Mouse (Mus musculus) intestine, postnatal 0 days (tissue): Measurements from ENCODE around the gene Ptpn9. TPM values are rescaled to one million over a fixed set of nuclear protein-coding genes. Genes with fewer than 3 reads are reported as not detected.

Source experiments
- ATAC-seq: fragments of 200-750 bp; cut with Nextera tagmentation; 2 replicates; pipeline ENCODE4 v1.8.0; 2017; ENCODE audit warnings: mild to moderate bottlenecking, moderate TSS enrichment, moderate library complexity
- H3K27ac ChIP-seq: fragments of 300-500 bp; sonication (generic); 2 replicates; pipeline ENCODE4 v1.5.1; 2014; ENCODE audit warnings: mild to moderate bottlenecking, low read depth, low read length, moderate library complexity
- H3K27me3 ChIP-seq: fragments of 300-500 bp; sonication (generic); replicated peaks from 2 replicates; pipeline ENCODE4 v1.6.1; 2014; ENCODE audit warnings: low read length, mixed read lengths; ENCODE audit not compliant: control insufficient read depth, insufficient read depth
- H3K36me3 ChIP-seq: fragments of 300-500 bp; sonication (generic); 2 replicates; pipeline ENCODE4 v1.6.1; 2014; ENCODE audit warnings: mild to moderate bottlenecking, moderate library complexity; ENCODE audit not compliant: control insufficient read depth, insufficient read depth
- H3K4me1 ChIP-seq: fragments of 300-500 bp; sonication (generic); replicated peaks from 2 replicates; pipeline ENCODE4 v1.6.1; 2014; ENCODE audit warnings: antibody characterized with exemption, low read length, mixed read lengths; ENCODE audit not compliant: control insufficient read depth, insufficient read depth
- H3K4me2 ChIP-seq: fragments of 300-500 bp; sonication (generic); replicated peaks from 2 replicates; pipeline ENCODE4 v1.6.1; 2014; ENCODE audit warnings: low read depth, mild to moderate bottlenecking, moderate library complexity
- H3K4me3 ChIP-seq: fragments of 300-500 bp; sonication (generic); 2 replicates; pipeline ENCODE4 v1.5.1; 2014; ENCODE audit warnings: low read depth, low read length
- H3K9ac ChIP-seq: fragments of 300-500 bp; sonication (generic); 2 replicates; pipeline ENCODE4 v1.6.1; 2014; ENCODE audit warnings: mild to moderate bottlenecking, low read depth, low read length
- H3K9me3 ChIP-seq: fragments of 300-500 bp; sonication (generic); 2 replicates; pipeline ENCODE4 v1.6.1; 2016; ENCODE audit warnings: mixed run types; ENCODE audit not compliant: control insufficient read depth
- CTCF ChIP-seq: sonication (generic); IDR thresholded peaks from 2 replicates; pipeline ENCODE4 v1.5.1; 2016; ENCODE audit warnings: low read depth, mild to moderate bottlenecking, control low read depth, antibody characterized with exemption, moderate library complexity
- whole genome bisulfite sequencing: fragments of 180-500 bp; shearing (Covaris S2); extraction: QIAGEN DNeasy Blood & Tissue Kit; methylation state at CpG from one replicate; pipeline ENCODE4 v1.1.7; 2014; 5-methylcytosine and 5-hydroxymethylcytosine counted together
- polyA plus RNA-seq: library from polyadenylated mRNA; unstranded; fragments of >200 nt; fragmentation: Nextera tagmentation; extraction: Ambion mirVana; gene quantifications from 2 replicates; pipeline ENCODE4 v1.2.1, GENCODE M21; 2015

Ptpn9 gene
- polyA plus RNA-seq, 1 experiment from 2014 or later: 7.7 TPM

- Histone ChIP-seq H3K9me3 (no peaks in the 10 kb centered on the region), H3K27me3 (no peaks in the 10 kb centered on the region), H3K4me1 (no peaks in the 10 kb centered on the region), H3K27ac (no peak overlapping the region), H3K36me3 (peaks cover 26% of the 10 kb centered on the region), H3K4me2 (no peak overlapping the region), H3K4me3 (no peak overlapping the region), H3K9ac (no peak overlapping the region)
- TF ChIP-seq CTCF: peak; percentile 76
- no peak for ATAC-seq
- WGBS: 79% methylated on average over 1 of the region's 1 CpGs
These were observed 61.5 kb downstream of the Ptpn9 start for GRCm38 (mm10) chr9:57056237-57056636.

DNA sequence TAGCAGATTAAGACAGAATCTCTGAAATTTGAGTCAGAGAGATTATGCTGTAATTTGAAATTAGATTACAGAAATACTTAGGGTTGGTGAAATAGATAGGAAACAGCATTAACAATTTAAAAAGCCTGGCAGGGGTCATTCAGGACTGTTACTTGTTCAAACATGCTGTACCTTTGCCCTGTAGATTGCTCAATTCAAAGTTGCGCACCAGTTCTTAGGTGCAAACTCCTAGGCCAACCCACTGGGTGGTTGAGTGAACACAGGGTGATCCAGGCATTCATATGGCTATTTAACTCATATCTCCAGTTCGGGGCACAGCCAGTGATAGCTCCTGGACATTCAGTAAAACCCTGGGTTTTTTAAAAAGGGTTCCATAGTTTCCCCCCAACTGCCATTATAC is 69.4 kb downstream of the Ptpn9 start:
- TF ChIP-seq CTCF: no peak
- H3K4me1 ChIP-seq: no peaks in the 10 kb centered on the region
- no peak overlapping the region for H3K27ac ChIP-seq
- H3K4me3 ChIP-seq: no peak overlapping the region
- H3K9ac ChIP-seq: no peak overlapping the region
- peak; percentile 63 for ATAC-seq
- no peaks in the 10 kb centered on the region for H3K27me3 ChIP-seq
- H3K9me3 ChIP-seq: no peaks in the 10 kb centered on the region
- 53% methylated on average over 2 of the region's 2 CpGs for WGBS
- no peak overlapping the region for H3K4me2 ChIP-seq
- H3K36me3 ChIP-seq: peaks cover 8% of the 10 kb centered on the region

DNA sequence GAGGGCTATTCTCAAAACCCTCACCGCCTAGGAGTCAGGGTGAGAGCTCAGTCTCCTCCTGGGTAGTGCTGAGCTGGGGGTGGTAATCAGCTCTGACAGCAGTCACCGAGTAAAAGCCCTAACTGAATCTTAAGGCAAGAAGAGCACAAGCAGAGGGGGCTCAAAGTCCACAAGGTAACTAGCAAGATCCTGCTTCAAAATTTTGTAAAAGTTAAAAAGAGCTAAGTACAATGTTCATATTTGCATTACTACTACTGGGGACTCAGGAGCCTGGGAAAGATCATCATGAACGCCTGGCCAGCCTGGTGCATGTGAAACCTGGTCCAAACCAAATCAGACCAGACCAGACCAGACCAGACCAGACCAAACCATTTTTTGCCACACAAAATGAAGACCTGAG is 73.5 kb downstream of the Ptpn9 start:
- no peak for TF ChIP-seq CTCF
- no peak overlapping the region for H3K27ac ChIP-seq
- no peak overlapping the region for H3K9ac ChIP-seq
- H3K9me3 ChIP-seq: no peaks in the 10 kb centered on the region
- no peak overlapping the region for H3K4me2 ChIP-seq
- 51% methylated on average over 3 of the region's 3 CpGs for WGBS
- H3K36me3 ChIP-seq: no peaks in the 10 kb centered on the region
- H3K4me3 ChIP-seq: no peak overlapping the region
- H3K27me3 ChIP-seq: no peaks in the 10 kb centered on the region
- H3K4me1 ChIP-seq: no peaks in the 10 kb centered on the region
- ATAC-seq: no peak

- H3K27ac ChIP-seq: no peak overlapping the region
- H3K4me1 ChIP-seq: no peaks in the 10 kb centered on the region
- no peaks in the 10 kb centered on the region for H3K36me3 ChIP-seq
- no peaks in the 10 kb centered on the region for H3K27me3 ChIP-seq
- no peak overlapping the region for H3K9ac ChIP-seq
- no peaks in the 10 kb centered on the region for H3K9me3 ChIP-seq
- H3K4me3 ChIP-seq: no peak overlapping the region
- TF ChIP-seq CTCF: no peak
- H3K4me2 ChIP-seq: no peak overlapping the region
- WGBS: 43% methylated on average over 1 of the region's 1 CpGs
- ATAC-seq: no peak
These were observed 75.5 kb downstream of the Ptpn9 start for GRCm38 (mm10) chr9:57070262-57070661.

- ATAC-seq: no peak
- H3K36me3 ChIP-seq: no peaks in the 10 kb centered on the region
- H3K9ac ChIP-seq: peak overlapping the region; percentile 43
- no peaks in the 10 kb centered on the region for H3K9me3 ChIP-seq
- H3K27ac ChIP-seq: peak overlapping the region; percentile 46; the same call in 1 of the 2 replicates
- 9% methylated on average over 5 of the region's 5 CpGs for WGBS
- no peaks in the 10 kb centered on the region for H3K4me1 ChIP-seq
- H3K27me3 ChIP-seq: no peaks in the 10 kb centered on the region
- TF ChIP-seq CTCF: no peak
- H3K4me2 ChIP-seq: peak overlapping the region; percentile 91
- peak overlapping the region; percentile 78 for H3K4me3 ChIP-seq
These were observed 76.2 kb downstream of the Ptpn9 start for GRCm38 (mm10) chr9:57070800-57071545.

GRCm38 (mm10) chr9:57071801-57072351 is 77.2 kb downstream of the Ptpn9 start, which contains the start of gene Sin3a:
Gene Sin3a, plus strand, starts transcription at chr9:57072040.
- Histone ChIP-seq H3K4me3 (peak within 1 kb of the TSS; percentile 78), H3K4me1 (no peaks in the 10 kb centered on the region), H3K9ac (peak within 1 kb of the TSS; percentile 75), H3K9me3 (no peaks in the 10 kb centered on the region), H3K27me3 (no peaks in the 10 kb centered on the region), H3K36me3 (no peaks in the 10 kb centered on the region), H3K4me2 (peak within 1 kb of the TSS; percentile 91), H3K27ac (peak within 1 kb of the TSS; percentile 98)
- no peak for TF ChIP-seq CTCF
- no peak for ATAC-seq
- 0% methylated on average over 34 of the region's 34 CpGs for WGBS
